Mouse (Mus musculus) liver, adult (tissue): ENCODE measurements around the gene Pgm5.
"Not testable (repeated sequence)": the region's sequence is repeated elsewhere in the genome, so short reads cannot be mapped to it uniquely, and the experiment has no call there.

Experiments used
- GATA4 ChIP-seq: IDR thresholded peaks from 2 replicates; pipeline ENCODE4 v1.6.1; 2014; ENCODE audit warnings: mild to moderate bottlenecking, low read length; ENCODE audit not compliant: insufficient replicate concordance

Pgm5 gene

GRCm38 (mm10) chr19:24886888-24887287, 25.2 kb upstream of the Pgm5 start:
- TF ChIP-seq GATA4: no peak

- no peak for TF ChIP-seq GATA4
These were observed 23.8 kb upstream of the Pgm5 start for GRCm38 (mm10) chr19:24885504-24885903.

GRCm38 (mm10) chr19:24881237-24881636, 19.6 kb upstream of the Pgm5 start:
- TF ChIP-seq GATA4: no peak

- TF ChIP-seq GATA4: not testable (repeated sequence)
These were observed 13.6 kb upstream of the Pgm5 start, which contains the start of gene Gm10053 for GRCm38 (mm10) chr19:24875129-24875870. Gene Gm10053 (plus strand): TSS chr19:24875686.

GRCm38 (mm10) chr19:24873873-24874272, 12.2 kb upstream of the Pgm5 start:
- no peak for TF ChIP-seq GATA4

- no peak for TF ChIP-seq GATA4
These were observed 9.5 kb upstream of the Pgm5 start for GRCm38 (mm10) chr19:24871037-24871635.

- TF ChIP-seq GATA4: no peak
These were observed 3.8 kb upstream of the Pgm5 start for GRCm38 (mm10) chr19:24865436-24865835.

- TF ChIP-seq GATA4: no peak
These were observed 411 bp downstream of the Pgm5 start for GRCm38 (mm10) chr19:24861276-24861611.

- TF ChIP-seq GATA4: no peak
These were observed 10.0 kb downstream of the Pgm5 start for GRCm38 (mm10) chr19:24851456-24852315.

GRCm38 (mm10) chr19:24848844-24849243, 12.8 kb downstream of the Pgm5 start:
- no peak for TF ChIP-seq GATA4

GRCm38 (mm10) chr19:24848345-24848744, 13.3 kb downstream of the Pgm5 start:
- TF ChIP-seq GATA4: no peak

GRCm38 (mm10) chr19:24845007-24845546, 16.6 kb downstream of the Pgm5 start:
- no peak for TF ChIP-seq GATA4

- TF ChIP-seq GATA4: no peak
These were observed 19.6 kb downstream of the Pgm5 start for GRCm38 (mm10) chr19:24842080-24842479.

- TF ChIP-seq GATA4: no peak
These were observed 37.1 kb downstream of the Pgm5 start for GRCm38 (mm10) chr19:24824517-24824916.

GRCm38 (mm10) chr19:24815661-24816221, 45.9 kb downstream of the Pgm5 start:
- no peak for TF ChIP-seq GATA4
